Mouse (Mus musculus): ENCODE measurements at regions not wholly inside any gene's neighbourhood (a gene's known extent, or its start where the extent isn't known, plus 50 kb on each side); places are given as distances from the start of the nearest gene placed in this dataset.

DNA sequence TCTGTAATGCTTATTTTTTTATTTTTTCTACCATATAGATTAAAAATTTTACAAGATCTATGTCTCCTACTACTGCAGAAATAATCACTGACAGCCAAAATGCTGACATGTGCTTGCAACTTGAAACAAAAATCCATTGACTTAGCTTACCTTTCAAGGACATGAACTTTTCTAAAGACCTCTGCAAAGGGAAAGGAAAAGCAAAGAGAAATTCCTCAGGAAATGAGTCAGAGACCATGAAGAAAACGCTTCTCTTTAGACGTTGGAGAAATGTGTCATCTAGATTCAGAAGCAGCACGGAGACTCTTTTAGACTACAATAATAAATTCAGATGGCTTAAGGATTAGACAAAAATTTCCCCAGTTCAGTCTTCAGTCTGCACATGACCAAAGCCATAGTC is 2188.6 kb upstream of the Tenm3 start:
- DNase-seq: no peak

DNA sequence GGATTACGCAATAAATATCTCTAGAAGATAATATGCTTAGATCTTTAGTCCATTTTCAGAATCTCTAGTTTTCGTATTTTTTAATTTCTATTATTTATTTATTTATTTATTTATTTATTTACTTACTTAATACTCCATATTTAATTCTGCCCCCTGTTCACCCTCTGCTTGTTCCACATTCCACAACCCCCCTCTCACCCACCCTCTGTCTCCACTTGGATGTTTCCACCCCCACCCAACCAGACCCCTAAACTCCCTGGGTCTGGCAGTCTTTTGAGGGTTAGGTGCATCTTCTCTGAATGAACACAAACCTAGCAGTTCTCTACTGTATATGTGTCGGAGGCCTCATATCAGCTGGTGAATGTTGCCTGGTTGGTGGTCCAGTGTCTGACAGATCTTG is 2166.8 kb upstream of the Tenm3 start:
- no peak for DNase-seq

DNA sequence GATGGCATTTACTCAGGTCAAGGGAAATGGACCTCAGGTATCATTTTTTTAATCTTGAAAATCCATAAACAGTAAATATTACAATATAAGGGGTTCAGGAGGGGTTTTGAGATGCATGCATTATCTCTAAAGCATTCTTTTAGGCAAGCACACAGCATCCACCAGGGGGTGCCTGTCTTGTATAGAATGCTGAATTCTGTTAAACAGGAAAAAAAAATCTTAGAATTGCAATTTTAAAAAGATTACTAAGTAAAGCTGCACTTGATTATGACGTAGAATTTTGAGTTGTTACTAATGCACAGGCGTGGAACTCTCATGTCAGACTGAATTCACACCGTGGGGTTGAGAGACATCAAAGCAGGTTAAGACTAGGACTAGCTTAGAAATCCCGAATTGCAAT is 2123.6 kb upstream of the Tenm3 start:
- DNase-seq: no peak

DNA sequence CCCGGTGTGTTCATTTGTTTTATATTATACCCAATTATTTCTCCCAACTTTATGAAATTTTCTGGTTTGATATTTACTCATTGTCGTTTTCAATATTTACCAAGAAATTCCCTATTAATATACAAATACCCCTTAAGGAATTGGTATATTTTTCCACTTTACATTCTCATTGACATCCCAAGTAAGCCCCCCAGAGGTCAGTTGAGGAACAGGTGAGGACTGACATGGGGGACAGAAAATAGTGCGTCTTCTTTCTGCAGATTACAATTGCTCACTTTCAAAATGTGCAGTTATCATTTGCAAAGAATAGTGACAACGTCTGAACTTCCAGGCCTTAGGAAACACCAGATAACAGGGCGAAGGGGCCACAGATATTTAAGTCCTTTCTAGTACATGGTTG is 2073.8 kb upstream of the Tenm3 start:
- no peak for DNase-seq

DNA sequence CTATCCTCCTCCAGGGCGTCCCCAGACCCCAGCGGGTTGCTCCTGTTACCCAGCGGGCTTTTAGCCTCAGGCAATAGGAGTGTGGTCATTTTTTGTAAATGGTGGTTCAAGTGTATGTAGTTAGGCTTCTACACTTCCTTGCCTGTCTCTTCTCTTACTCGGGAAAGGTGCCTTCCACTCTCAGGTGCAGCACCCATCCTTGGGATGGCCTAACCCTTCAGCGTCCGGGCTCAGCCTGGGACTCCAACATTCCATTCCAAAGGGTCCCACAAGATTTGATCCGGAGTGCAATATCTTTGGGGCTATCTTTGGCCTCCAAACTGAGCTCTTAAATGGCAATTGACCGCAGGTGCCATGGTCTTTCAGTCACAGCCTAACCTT is 2073.0 kb upstream of the Tenm3 start:
- DNase-seq: no peak

DNA sequence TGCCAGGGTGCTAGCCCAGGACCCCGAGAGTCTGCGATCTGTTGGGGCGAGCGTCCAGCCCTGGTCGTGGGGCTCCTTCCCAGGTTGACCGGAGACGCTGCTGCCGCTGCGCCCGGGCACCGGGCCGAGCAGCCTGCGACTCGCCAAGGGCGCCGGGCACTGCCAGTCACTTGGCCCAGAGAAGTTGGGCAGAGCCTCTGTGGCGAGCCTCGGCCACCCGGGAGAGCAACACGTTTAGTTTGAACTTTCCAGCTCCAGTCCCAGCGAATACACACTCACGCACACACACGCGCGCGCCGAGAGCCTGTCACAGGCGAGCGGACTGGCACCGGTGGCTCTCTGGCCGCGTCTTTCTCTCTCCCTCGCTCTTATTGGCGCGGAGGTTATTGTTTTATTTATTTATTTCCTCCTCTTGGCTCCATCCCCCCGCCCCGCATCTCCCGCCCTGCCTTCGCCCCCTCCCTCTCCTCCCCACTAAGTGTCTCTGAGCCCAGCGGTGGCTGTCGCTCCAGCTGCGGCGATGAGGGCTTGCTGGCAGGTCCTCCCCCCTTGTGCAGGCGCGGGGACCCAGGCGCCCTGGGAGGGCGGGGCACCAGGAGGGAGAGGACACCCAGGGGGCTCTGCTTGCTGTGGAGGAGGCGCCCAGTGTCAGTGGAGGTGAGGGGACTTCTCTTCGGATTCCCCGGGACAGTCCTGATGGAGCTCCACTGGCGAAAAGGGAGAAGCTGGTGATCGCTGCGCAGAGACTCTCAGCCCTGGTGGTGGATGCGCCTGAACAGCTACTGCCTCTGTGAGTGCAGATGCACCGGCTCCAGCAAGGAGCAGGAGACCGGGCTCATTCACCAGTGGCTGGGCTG is 2072.4 kb upstream of the Tenm3 start:
- DNase-seq: peak; percentile 8 to 11

DNA sequence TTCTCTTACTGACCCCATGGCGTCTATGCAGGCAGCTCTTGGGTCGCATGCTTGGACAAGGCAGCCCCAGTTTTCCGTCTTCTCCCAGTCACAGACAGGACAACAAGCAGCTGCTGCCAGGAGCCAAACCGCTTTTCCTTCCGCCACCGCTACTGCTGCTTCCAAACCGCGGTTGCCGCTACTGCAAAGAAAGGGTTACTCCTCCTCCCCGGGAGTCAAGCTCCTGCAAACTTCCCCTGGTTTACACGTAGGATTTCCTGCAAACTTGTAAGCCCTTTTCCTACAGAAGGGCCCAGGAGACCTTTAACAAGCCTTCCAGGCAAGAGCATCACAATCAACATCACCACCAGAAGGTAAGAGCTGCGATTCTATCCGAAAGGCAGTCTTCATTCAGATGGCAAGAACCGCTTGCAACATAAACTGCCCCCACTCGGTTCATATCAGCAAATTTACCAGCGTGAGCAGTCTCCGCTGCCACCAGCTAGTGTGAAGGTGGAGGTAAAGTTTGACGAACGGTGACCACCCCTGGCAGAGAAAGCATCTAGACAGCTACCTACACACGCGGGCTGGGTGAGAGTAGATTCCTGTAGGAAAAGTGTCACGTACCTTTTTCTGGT is 2071.6 kb upstream of the Tenm3 start:
- DNase-seq: no peak

DNA sequence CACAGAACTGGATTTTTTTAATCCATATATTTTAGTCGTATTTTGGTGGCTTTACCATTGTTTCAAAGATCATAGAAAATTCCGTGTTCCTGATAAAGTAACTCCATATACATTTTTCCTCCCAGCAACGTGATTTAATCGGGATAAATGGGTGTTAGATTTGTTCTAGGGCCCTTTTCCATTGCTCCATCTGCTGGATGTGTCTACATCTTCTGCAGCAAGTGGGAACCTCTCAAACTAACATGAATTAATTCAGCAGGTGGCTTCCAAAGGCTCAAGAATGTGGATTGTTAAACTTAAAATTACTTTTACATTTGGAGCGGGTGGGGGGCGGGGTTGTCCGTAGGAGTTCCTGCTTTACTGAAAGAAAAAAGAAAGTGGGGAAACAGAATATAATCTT is 2070.9 kb upstream of the Tenm3 start:
- DNase-seq: no peak

DNA sequence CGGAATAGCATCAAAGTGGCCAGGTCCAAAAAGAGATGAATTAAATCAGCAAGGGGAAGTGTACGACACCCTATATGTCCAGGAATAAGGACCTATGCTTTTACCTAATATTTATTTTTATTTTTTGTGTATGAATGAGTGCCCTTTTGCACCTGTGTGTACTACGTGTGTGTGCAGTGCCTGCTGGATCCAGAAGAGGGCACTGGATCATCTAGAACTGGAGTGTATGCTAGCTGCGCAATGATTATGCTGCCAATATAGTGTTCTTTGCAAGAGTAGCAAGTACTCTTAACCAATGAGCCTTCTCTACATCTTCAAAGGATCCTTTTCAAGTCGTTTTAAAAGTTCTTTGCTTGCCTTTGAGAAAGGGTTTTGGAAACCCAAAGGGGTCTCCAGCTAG is 2034.4 kb upstream of the Tenm3 start:
- DNase-seq: no peak

Data from heart, adult 18-20 months (tissue).